Mouse (Mus musculus): ENCODE results near the gene Xkrx. TPM values are rescaled to one million over a fixed set of nuclear protein-coding genes. Genes with fewer than 3 reads are reported as not detected.

Gene Xkrx
- polyA plus RNA-seq, 1 experiment from 2014 or later = not detected

DNA sequence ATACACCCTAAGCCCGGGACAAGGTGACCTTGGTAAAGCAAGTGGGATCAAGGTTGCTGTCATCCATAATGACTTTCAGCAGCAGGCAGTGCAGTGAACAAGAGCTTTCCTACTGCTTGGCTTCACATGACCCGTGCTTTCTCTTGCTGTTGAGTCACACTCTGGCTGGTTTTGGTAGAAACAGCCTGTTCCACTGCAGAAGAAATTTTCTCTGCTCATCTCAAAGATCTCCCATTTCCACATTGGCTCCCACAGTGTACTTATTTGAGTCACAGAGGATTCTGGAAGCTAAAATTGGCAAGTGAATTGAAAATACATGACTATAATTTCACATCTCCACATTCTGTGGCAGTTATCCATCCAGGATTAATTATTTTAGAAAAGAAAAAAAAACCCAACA is 59.2 kb downstream of the Xkrx start:
- no peaks in the 10 kb centered on the region for H3K9me3 ChIP-seq (ENCODE audit: control insufficient read depth, low read length)
- no peaks in the 10 kb centered on the region for H3K36me3 ChIP-seq (ENCODE audit: control insufficient read depth, insufficient read depth, low read length)
- no peak overlapping the region for H3K9ac ChIP-seq (ENCODE audit: low read length)
- no peak overlapping the region for H3K4me3 ChIP-seq (ENCODE audit: low read depth, low read length)
- 85% methylated on average over 2 of the region's 2 CpGs for WGBS
- ATAC-seq (replicated peaks; ENCODE audit: low FRiP score) = no peak
- no peaks in the 10 kb centered on the region for H3K4me1 ChIP-seq (replicated peaks; ENCODE audit: control insufficient read depth, insufficient read depth, low read length)
- H3K27ac ChIP-seq (ENCODE audit: low read depth, low read length) = no peak overlapping the region
- no peak for DNase-seq (ENCODE audit: low spot score)
- no peak overlapping the region for H3K4me2 ChIP-seq (ENCODE audit: low read depth, low read length, severe bottlenecking)
- no peaks in the 10 kb centered on the region for H3K27me3 ChIP-seq (ENCODE audit: control insufficient read depth, insufficient read depth, low read length)

Other genes with a start within 250 kb of the Xkrx start
- 0.88 and 2.2 TPM in 2 replicates for gene Sytl4, start 180.3 kb downstream of the Xkrx start, polyA plus RNA-seq (2014; fragmentation: Nextera tagmentation; extraction: Ambion mirVana)
- 78.0 and 79.9 TPM in 2 replicates for gene Cstf2, start 102.9 kb downstream of the Xkrx start, polyA plus RNA-seq (2014; fragmentation: Nextera tagmentation; extraction: Ambion mirVana)
- gene Arl13a, start 25.4 kb upstream of the Xkrx start, polyA plus RNA-seq (2014; fragmentation: Nextera tagmentation; extraction: Ambion mirVana) = not detected in 2 replicates
- 0.11 and 0.17 TPM in 2 replicates for gene Nox1, start 59.9 kb upstream of the Xkrx start, polyA plus RNA-seq (2014; fragmentation: Nextera tagmentation; extraction: Ambion mirVana)
- gene Trmt2b, start 114.9 kb upstream of the Xkrx start, polyA plus RNA-seq (2014; fragmentation: Nextera tagmentation; extraction: Ambion mirVana) = 10.2 and 10.8 TPM in 2 replicates
- gene Tmem35a, start 133.1 kb upstream of the Xkrx start, polyA plus RNA-seq (2014; fragmentation: Nextera tagmentation; extraction: Ambion mirVana) = 19.9 and 20.5 TPM in 2 replicates
- gene Cenpi, start 146.0 kb upstream of the Xkrx start, polyA plus RNA-seq (2014; fragmentation: Nextera tagmentation; extraction: Ambion mirVana) = 33.7 and 34.2 TPM in 2 replicates
- gene Drp2, start 242.5 kb upstream of the Xkrx start, polyA plus RNA-seq (2014; fragmentation: Nextera tagmentation; extraction: Ambion mirVana) = 5.2 and 6.4 TPM in 2 replicates